Mouse (Mus musculus) G1E-ER4 (cell line): ENCODE results near the gene Hoxd10. TPM values are rescaled to one million over a fixed set of nuclear protein-coding genes. Genes with fewer than 3 reads are reported as not detected.

ENCODE experiments used
- GATA1 ChIP-seq: IDR thresholded peaks from one replicate; pipeline ENCODE4 v1.8.0; 2012; ENCODE audit warnings: low read length, inconsistent platforms
- polyA plus RNA-seq: library from polyadenylated mRNA; stranded (reverse); fragments of >175 nt; gene quantifications from 2 replicates; pipeline ENCODE4 v1.2.3, GENCODE M21; 2012

The Hoxd10 gene
- polyA plus RNA-seq, 1 experiment = not detected

DNA sequence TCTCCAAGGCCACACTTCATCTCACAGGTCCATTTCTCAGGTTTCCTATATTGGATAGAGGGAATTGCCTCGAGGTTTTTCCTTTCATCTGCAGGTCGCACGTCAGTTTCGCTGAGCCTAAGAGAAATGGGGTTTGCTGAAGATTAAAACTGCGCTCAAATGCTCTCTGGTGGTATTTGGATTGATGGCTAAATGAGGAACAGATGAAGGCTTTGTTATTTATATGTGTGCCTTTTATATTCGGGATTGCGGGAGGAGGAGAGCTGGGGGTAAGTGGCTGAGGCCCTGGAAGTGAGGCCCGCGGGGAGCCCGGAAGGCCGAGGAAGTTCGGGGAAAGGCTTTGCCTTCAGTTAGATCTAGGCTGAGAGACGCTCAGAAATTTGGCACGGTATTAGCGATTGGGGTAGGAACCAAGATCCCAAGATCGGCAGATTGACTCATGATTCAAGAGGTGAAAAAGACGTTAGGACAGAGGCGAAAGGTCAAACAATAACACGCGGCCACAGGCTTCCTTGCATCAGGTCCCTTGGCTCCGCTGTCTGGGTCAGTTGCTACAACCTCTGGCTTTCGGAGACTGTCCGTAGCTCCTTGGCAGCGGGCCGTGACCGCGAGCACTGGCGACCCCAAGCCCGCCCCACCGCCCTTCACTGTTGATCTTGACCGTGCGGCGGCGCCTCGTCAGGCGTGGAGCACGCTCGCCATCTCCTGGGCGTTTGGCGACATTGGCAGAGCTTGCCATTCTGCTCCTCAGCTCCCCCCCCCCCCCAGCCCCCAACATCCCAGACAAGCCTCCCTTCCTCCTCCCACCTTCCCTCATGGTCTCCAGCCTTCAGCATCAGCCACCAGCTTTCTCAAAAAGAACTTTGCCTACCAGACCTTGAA, 19.0 kb upstream of the Hoxd10 start:
- no peak for TF ChIP-seq GATA1

DNA sequence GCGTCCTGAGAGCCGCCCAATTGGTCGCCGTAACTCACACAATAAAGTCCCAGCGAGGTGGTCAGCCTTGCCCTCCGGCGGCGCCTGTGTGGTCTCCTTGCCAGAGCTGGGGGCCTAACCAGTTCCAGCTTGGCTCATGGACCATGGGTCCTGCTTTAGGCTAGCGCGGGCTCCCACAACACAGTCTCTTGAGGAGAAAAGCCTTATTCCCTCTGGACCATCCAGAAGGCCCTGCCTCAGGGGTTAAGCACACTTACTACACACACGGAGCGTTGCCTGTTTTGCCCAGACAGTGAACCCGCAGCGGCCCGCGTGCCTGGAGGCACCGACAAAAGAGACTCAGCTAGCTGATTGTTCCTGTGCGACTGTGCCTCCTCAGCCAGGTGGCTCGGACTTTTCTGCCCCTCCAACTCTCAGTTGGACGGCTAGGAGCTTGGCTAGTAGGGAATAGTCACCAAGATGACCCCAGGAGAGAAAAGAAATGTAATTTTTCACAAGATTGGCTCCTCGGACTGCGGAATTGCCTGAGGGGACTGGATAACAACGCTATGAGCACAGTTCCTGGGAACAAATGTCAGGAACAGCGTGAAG, 17.8 kb upstream of the Hoxd10 start:
- TF ChIP-seq GATA1 = no peak

DNA sequence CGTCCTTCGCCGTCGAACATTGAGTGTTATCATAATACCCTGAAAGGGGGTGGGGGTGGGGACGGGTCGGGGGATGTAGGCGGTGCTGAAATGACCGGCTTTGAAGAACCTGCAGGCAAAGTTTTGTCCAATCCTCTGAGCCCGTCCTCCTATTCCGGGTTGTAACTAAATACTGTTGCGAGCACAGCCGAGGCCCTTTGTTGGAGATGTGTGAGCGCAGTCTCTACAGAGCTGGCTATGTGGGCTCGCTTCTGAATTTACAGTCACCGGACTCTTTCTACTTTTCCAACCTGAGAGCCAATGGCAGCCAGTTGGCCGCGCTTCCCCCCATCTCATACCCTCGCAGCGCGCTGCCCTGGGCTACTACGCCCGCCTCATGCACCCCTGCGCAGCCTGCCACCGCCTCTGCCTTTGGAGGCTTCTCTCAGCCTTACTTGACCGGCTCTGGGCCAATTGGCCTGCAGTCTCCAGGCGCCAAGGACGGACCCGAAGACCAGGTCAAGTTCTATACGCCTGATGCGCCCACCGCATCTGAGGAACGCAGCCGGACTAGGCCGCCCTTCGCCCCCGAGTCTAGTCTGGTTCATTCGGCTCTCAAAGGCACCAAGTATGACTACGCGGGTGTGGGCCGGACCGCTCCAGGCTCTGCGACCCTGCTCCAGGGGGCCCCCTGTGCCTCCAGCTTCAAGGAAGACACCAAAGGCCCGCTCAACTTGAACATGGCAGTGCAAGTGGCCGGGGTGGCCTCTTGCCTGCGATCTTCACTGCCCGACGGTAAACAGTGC, 16.7 kb upstream of the Hoxd10 start, which contains the start of gene Hoxd12:
Hoxd12 (plus strand) TSS at position 133 of the 785 bp plus-strand sequence.
- no peak for TF ChIP-seq GATA1

- no peak for TF ChIP-seq GATA1
Measured at GRCm38 (mm10) chr2:74675666-74676282, 15.9 kb upstream of the Hoxd10 start.

DNA sequence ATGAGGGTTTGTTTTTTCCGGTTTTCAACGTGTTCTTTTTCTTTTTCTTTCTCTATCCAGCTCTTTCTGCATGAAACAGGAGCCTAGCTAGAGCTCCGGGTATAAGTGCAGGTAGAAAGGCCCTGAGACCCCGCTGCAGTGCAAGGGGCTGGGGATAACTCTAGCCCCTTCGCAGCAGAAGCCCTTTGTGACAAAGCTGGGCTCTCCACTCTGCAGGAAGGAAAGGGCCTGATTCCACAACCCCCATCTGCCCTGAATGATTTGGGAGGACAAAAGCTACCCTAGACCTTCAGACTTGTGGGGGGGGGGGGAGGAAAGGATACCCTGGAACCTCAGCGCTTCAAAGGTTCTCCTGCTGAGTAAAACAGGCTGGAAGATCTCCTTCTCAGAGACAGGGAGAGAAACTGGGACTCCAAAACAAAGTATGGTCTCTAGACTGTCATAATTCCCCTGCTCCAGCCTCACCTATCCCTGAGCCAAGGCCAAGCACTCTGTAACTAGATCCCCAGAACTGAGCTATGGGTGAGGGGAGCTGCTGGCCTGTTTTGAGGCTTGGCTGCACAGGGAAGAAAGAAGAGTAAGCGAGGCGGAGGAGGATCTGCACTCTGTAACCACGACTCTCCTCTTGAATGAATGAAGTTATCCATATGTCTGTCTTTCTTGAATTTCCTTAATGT, 15.2 kb upstream of the Hoxd10 start:
- TF ChIP-seq GATA1 = no peak

- no peak for TF ChIP-seq GATA1
Measured at GRCm38 (mm10) chr2:74677106-74677505, 14.6 kb upstream of the Hoxd10 start.

DNA sequence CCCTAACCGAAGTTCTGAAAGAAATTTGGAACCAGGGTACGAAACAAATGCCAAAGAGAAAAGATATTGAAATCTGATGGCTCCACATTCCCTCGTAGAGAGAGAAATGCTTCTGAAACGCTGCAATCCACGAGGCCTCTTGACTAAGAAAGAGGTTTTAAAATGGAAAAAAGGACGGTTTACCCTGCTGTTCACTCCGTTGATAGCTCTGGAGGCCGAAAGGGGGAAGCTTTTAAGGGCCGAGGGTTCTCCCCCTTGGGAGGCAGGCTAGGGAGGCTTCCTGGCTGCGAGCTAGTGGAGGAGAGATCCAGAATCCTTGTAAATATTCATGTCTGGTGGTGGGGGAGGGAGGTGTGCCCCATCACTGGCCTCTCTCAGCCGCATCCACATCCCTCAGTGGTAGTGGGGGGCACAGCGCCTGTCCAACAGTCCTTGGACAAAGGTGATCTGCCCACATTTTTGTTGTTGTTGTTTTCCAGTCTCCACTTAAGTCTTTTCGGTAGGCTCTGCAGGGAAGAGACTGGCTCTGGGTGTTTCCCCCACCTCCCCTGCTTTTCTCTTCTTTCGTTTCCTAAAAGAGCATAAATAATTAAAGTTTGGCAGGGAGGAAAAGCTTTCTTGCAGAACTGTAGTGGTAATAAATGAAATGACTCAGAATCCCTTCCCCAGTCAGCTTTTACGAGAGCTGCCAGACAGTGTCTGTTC, 12.7 kb upstream of the Hoxd10 start, which contains the start of gene Hoxd11:
Hoxd11 (plus strand) TSS at position 667 of the 705 bp plus-strand sequence.
- no peak for TF ChIP-seq GATA1

GRCm38 (mm10) chr2:74679596-74679971, 12.1 kb upstream of the Hoxd10 start:
- no peak for TF ChIP-seq GATA1

- TF ChIP-seq GATA1 = no peak
Measured at GRCm38 (mm10) chr2:74679980-74680379, 11.7 kb upstream of the Hoxd10 start.

- no peak for TF ChIP-seq GATA1
Measured at GRCm38 (mm10) chr2:74680561-74681398, 10.9 kb upstream of the Hoxd10 start.

GRCm38 (mm10) chr2:74681594-74682531, 9.9 kb upstream of the Hoxd10 start:
- no peak for TF ChIP-seq GATA1

- TF ChIP-seq GATA1 = no peak
Measured at GRCm38 (mm10) chr2:74682796-74683195, 8.9 kb upstream of the Hoxd10 start.
